Mouse (Mus musculus): ENCODE results near the gene Ncoa5. TPM values are rescaled to one million over a fixed set of nuclear protein-coding genes. Genes with fewer than 3 reads are reported as not detected.

Ncoa5 gene
- total RNA-seq, 2 experiments from 2014 or later: 24.6 to 26.1 TPM

GRCm38 (mm10) chr2:165051566-165051965 lies 16.9 kb upstream of the Ncoa5 start:
- intact Hi-C loops (cut with DNase I): no loop called here
- DNase-seq: no peak

GRCm38 (mm10) chr2:165050826-165051548 lies 16.3 kb upstream of the Ncoa5 start:
- intact Hi-C loops (cut with DNase I): no loop called here

GRCm38 (mm10) chr2:165049044-165049443 lies 14.4 kb upstream of the Ncoa5 start:
- intact Hi-C loops (cut with DNase I): no loop called here
- no peak for DNase-seq

More at GRCm38 (mm10) chr2:165050826-165051548, 16.3 kb upstream of the Ncoa5 start:
- no peak for DNase-seq

GRCm38 (mm10) chr2:165043729-165044128 lies 9.1 kb upstream of the Ncoa5 start:
- intact Hi-C loops (cut with DNase I): no loop called here
- no peak for DNase-seq

GRCm38 (mm10) chr2:165043090-165043636 lies 8.5 kb upstream of the Ncoa5 start:
- DNase-seq: no peak
- intact Hi-C loops (cut with DNase I): no loop called here

GRCm38 (mm10) chr2:165042126-165042525 lies 7.5 kb upstream of the Ncoa5 start:
- intact Hi-C loops (cut with DNase I): no loop called here
- DNase-seq: no peak

GRCm38 (mm10) chr2:165037415-165037814 lies 2.7 kb upstream of the Ncoa5 start:
- DNase-seq: no peak
- intact Hi-C loops (cut with DNase I): no loop called here

GRCm38 (mm10) chr2:165035058-165035431 lies 378 bp upstream of the Ncoa5 start:
- DNase-seq: no peak
- intact Hi-C loops (cut with DNase I): no loop called here

GRCm38 (mm10) chr2:165033306-165033705 lies 1.4 kb downstream of the Ncoa5 start:
- intact Hi-C loops (cut with DNase I): loop anchor here (2.0 to 5.0 kb wide), 3 partner anchors 71 to 211 kb away; partner anchors contain the start of gene Zswim1

GRCm38 (mm10) chr2:165032533-165032932 lies 2.1 kb downstream of the Ncoa5 start:
- peak in 1 of 2 experiments; percentile 20 for DNase-seq
- intact Hi-C loops (cut with DNase I): loop anchor here (2.0 to 5.0 kb wide), 3 partner anchors 70 to 210 kb away; partner anchors contain the start of gene Zswim1

More at GRCm38 (mm10) chr2:165033306-165033705, 1.4 kb downstream of the Ncoa5 start:
- no peak for DNase-seq

GRCm38 (mm10) chr2:165027163-165027562 lies 7.5 kb downstream of the Ncoa5 start:
- intact Hi-C loops (cut with DNase I): no loop called here
- no peak for DNase-seq

- intact Hi-C loops (cut with DNase I): no loop called here
- no peak for DNase-seq
Measured at GRCm38 (mm10) chr2:165020490-165020889, 14.2 kb downstream of the Ncoa5 start.

GRCm38 (mm10) chr2:165014935-165015334 lies 19.7 kb downstream of the Ncoa5 start:
- DNase-seq: no peak
- intact Hi-C loops (cut with DNase I): no loop called here

- no peak for DNase-seq
- intact Hi-C loops (cut with DNase I): no loop called here
Measured at GRCm38 (mm10) chr2:165010351-165010750, 24.3 kb downstream of the Ncoa5 start.

GRCm38 (mm10) chr2:165009581-165009980 lies 25.1 kb downstream of the Ncoa5 start:
- intact Hi-C loops (cut with DNase I): no loop called here
- no peak for DNase-seq

- intact Hi-C loops (cut with DNase I): no loop called here
- no peak for DNase-seq
Measured at GRCm38 (mm10) chr2:165009161-165009560, 25.5 kb downstream of the Ncoa5 start.

GRCm38 (mm10) chr2:165007986-165008385 lies 26.7 kb downstream of the Ncoa5 start:
- DNase-seq: no peak
- intact Hi-C loops (cut with DNase I): no loop called here

GRCm38 (mm10) chr2:165006813-165007212 lies 27.9 kb downstream of the Ncoa5 start:
- no peak for DNase-seq
- intact Hi-C loops (cut with DNase I): no loop called here

- intact Hi-C loops (cut with DNase I): no loop called here
Measured at GRCm38 (mm10) chr2:165004237-165004636, 30.4 kb downstream of the Ncoa5 start.

GRCm38 (mm10) chr2:165003108-165003507 lies 31.6 kb downstream of the Ncoa5 start:
- intact Hi-C loops (cut with DNase I): no loop called here
- no peak for DNase-seq

More at GRCm38 (mm10) chr2:165004237-165004636, 30.4 kb downstream of the Ncoa5 start:
- no peak for DNase-seq

- intact Hi-C loops (cut with DNase I): no loop called here
- no peak for DNase-seq
Measured at GRCm38 (mm10) chr2:165001958-165002357, 32.7 kb downstream of the Ncoa5 start.
